Mouse (Mus musculus) heart, postnatal 0 days (tissue): Measurements from ENCODE around the gene Gm17545. TPM values are rescaled to one million over a fixed set of nuclear protein-coding genes. Genes with fewer than 3 reads are reported as not detected.

Experiments
- ATAC-seq: fragments of 200-750 bp; cut with Nextera tagmentation; 2 replicates; pipeline ENCODE4 v1.8.0; 2017; ENCODE audit warnings: low read depth, moderate number of reproducible peaks, moderate library complexity; ENCODE audit not compliant: insufficient read depth
- DNase-seq: peaks from one replicate; pipeline ENCODE4 v3.0.0-alpha.2; 2016; ENCODE audit warnings: low spot score
- H3K27ac ChIP-seq: fragments of 300-500 bp; sonication (generic); 2 replicates; pipeline ENCODE4 v1.5.1; 2014; ENCODE audit warnings: low read depth, mild to moderate bottlenecking
- H3K27me3 ChIP-seq: fragments of 300-500 bp; sonication (generic); 2 replicates; pipeline ENCODE4 v1.6.1; 2014; ENCODE audit warnings: low read length, mixed read lengths; ENCODE audit not compliant: control insufficient read depth, insufficient read depth
- H3K36me3 ChIP-seq: fragments of 300-500 bp; sonication (generic); replicated peaks from 2 replicates; pipeline ENCODE4 v1.6.1; 2014; ENCODE audit warnings: low read length, mixed read lengths; ENCODE audit not compliant: control insufficient read depth, insufficient read depth
- H3K4me1 ChIP-seq: fragments of 300-500 bp; sonication (generic); 2 replicates; pipeline ENCODE4 v1.6.1; 2014; ENCODE audit warnings: antibody characterized with exemption; ENCODE audit not compliant: control insufficient read depth, insufficient read depth
- H3K4me2 ChIP-seq: fragments of 300-500 bp; sonication (generic); 2 replicates; pipeline ENCODE4 v1.6.1; 2014; ENCODE audit warnings: low read depth, mild to moderate bottlenecking, low read length, moderate library complexity
- H3K4me3 ChIP-seq: fragments of 300-500 bp; sonication (generic); 2 replicates; pipeline ENCODE4 v1.5.1; 2014; ENCODE audit warnings: low read depth, low read length
- H3K9ac ChIP-seq: fragments of 300-500 bp; sonication (generic); replicated peaks from 2 replicates; pipeline ENCODE4 v1.6.1; 2014; ENCODE audit warnings: low read depth, low read length, mixed read lengths
- H3K9me3 ChIP-seq: fragments of 300-500 bp; sonication (generic); replicated peaks from 2 replicates; pipeline ENCODE4 v1.6.1; 2016; ENCODE audit warnings: low read length; ENCODE audit not compliant: control insufficient read depth
- CTCF ChIP-seq: IDR thresholded peaks from 2 replicates; pipeline ENCODE4 v1.5.1; 2016; ENCODE audit warnings: antibody characterized with exemption, control low read depth, low read depth
- EP300 ChIP-seq: IDR thresholded peaks from 2 replicates; pipeline ENCODE4 v1.6.1; 2016; ENCODE audit warnings: antibody characterized with exemption, low read depth
- WGBS: fragments of 180-500 bp; shearing (Covaris S2); extraction: QIAGEN DNeasy Blood & Tissue Kit; methylation state at CpG from one replicate; pipeline ENCODE4 v1.1.7; 2014; 5-methylcytosine and 5-hydroxymethylcytosine counted together
- polyA plus RNA-seq: library from polyadenylated mRNA; unstranded; fragments of >200 nt; fragmentation: Nextera tagmentation; extraction: Ambion mirVana; gene quantifications from 2 replicates; pipeline ENCODE4 v1.2.1, GENCODE M21; 2015
- total RNA-seq: library from RNA; depleted of rRNA; stranded (reverse); fragments of >200 nt; gene quantifications from 2 replicates; pipeline ENCODE4 v1.2.3, GENCODE M21; 2014; ENCODE audit warnings: low replicate concordance

Gene Gm17545
- total and polyA plus RNA-seq, 2 experiments from 2014 or later, result not detected

DNA sequence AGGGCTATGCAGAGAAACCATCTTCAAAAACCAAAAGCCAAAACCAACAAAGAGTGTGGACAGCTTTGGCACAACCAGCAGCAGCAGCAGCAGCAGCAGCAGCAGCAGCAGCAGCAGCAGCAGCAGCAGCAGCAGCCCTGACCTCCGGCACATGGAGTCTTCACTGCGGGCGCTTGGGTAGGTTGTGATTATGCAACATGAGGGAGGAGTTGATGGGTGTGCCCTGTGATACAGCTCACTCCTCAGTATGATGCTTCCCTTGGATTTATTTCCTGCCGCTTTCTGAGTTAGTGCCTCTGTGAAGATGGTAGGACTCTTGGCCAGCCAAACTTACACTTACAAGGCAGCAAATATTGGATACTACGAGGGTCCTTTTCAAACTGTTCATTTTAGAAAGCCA lies 6.9 kb upstream of the Gm17545 start:
- no peaks in the 10 kb centered on the region for H3K27me3 ChIP-seq
- H3K4me1 ChIP-seq, result no peaks in the 10 kb centered on the region
- no peak overlapping the region for H3K4me3 ChIP-seq
- no peak overlapping the region for H3K4me2 ChIP-seq
- no peak overlapping the region for H3K9ac ChIP-seq
- no peak for ATAC-seq
- H3K36me3 ChIP-seq, result peaks cover 49% of the 10 kb centered on the region
- DNase-seq, result no peak
- WGBS, result 81% methylated on average over 5 of the region's 5 CpGs
- no peak overlapping the region for H3K27ac ChIP-seq
- no peaks in the 10 kb centered on the region for H3K9me3 ChIP-seq
- TF ChIP-seq EP300, result no peak
- no peak for TF ChIP-seq CTCF

DNA sequence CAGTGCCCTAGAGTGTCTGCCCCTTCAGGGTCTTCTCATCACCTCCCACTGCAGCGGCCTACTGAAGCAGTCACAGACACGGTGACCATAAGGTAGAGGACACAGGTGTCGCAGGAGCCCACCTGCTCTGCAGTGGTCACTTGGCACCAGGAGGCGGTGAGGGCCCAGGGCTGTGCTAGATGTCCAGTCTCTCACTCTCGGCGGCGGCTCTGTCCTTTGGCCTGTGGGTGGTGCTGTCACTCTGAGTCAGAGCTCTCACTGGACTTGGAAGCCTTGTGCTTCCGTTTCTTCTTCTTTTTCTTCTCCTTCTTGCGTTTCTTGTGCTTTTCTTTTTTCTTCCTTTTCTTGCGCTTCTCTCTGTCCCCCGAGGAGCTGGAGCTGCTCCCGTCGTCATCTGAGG lies 5.7 kb upstream of the Gm17545 start:
- no peak overlapping the region for H3K4me3 ChIP-seq
- 87% methylated on average over 13 of the region's 13 CpGs for WGBS
- no peaks in the 10 kb centered on the region for H3K9me3 ChIP-seq
- ATAC-seq, result no peak
- TF ChIP-seq EP300, result no peak
- TF ChIP-seq CTCF, result no peak
- H3K27me3 ChIP-seq, result no peaks in the 10 kb centered on the region
- no peak overlapping the region for H3K4me2 ChIP-seq
- no peak overlapping the region for H3K9ac ChIP-seq
- peaks cover 61% of the 10 kb centered on the region for H3K36me3 ChIP-seq
- no peaks in the 10 kb centered on the region for H3K4me1 ChIP-seq
- no peak for DNase-seq
- H3K27ac ChIP-seq, result no peak overlapping the region

DNA sequence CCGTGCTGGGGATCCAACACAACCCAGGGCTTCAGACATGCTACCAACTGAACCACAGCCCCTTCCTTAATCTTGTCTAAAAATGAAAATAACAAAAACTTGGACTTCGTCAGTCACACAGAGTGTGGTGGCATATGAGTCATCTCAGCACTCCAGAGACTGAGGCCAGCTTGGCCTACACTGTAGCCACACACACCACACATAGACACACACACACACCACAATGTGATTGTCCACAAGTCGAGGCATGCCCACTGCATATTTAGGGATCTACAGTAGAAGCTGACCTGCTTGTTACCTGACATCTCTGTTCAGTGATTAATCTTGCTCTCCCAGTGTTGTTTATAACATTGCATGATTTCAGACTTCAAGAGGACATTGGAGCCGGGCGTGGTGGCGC lies 4.9 kb upstream of the Gm17545 start:
- H3K4me3 ChIP-seq, result no peak overlapping the region
- no peaks in the 10 kb centered on the region for H3K9me3 ChIP-seq
- ATAC-seq (no peak), DNase-seq (no peak)
- no peak overlapping the region for H3K27ac ChIP-seq
- no peak overlapping the region for H3K9ac ChIP-seq
- TF ChIP-seq EP300 (no peak), CTCF (no peak)
- H3K4me1 ChIP-seq, result no peaks in the 10 kb centered on the region
- H3K36me3 ChIP-seq, result peaks cover 68% of the 10 kb centered on the region
- H3K27me3 ChIP-seq, result no peaks in the 10 kb centered on the region
- H3K4me2 ChIP-seq, result no peak overlapping the region
- WGBS, result 88% methylated on average over 6 of the region's 6 CpGs

DNA sequence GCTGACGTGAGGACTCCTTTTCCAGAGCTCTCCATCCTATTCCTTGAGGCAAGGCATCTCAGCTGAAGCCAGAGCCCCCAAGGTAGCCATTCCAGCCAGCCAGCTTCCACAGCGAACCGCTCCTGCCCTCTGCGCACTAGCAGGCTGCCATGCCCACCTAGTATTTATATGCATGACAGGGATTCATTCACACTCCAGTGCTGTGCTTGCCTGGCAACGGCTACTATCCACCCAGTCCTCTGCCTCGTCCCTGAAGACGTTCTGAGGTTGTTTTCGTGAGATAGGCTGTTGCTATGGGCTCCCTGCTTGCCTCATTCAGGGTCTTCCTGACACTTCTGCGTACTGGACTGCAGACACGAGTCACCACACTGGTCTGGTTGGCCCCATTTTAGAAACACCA lies 1.4 kb upstream of the Gm17545 start:
- no peaks in the 10 kb centered on the region for H3K27me3 ChIP-seq
- H3K4me3 ChIP-seq, result no peak overlapping the region
- H3K27ac ChIP-seq, result no peak overlapping the region

DNA sequence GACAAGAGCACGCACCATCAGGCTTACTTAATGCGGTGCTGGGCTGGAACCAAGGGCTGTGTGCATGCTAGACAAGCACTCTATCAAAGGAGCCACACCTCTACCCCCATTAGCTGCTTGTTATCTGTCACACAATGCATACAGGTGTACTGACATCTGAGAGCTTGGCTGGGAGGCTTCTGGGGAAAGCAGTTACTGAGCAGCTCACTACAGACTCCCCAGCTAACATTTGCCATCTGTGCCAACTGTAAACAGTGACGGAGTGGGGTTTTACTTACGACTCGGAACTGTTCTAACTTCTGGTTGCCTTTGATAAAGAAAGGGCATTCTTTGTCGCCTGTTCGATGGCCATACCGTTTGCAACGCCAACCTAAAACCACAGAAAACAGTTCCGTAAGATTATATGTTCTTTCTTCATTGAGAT lies 577 bp upstream of the Gm17545 start:
- no peak for DNase-seq
- Histone ChIP-seq H3K36me3 (peaks cover 89% of the 10 kb centered on the region), H3K9ac (no peak overlapping the region), H3K4me3 (no peak overlapping the region), H3K9me3 (no peaks in the 10 kb centered on the region), H3K27me3 (no peaks in the 10 kb centered on the region), H3K4me1 (no peaks in the 10 kb centered on the region), H3K27ac (no peak overlapping the region), H3K4me2 (no peak overlapping the region)
- ATAC-seq, result no peak
- TF ChIP-seq EP300 (no peak), CTCF (no peak)
- 92% methylated on average over 10 of the region's 10 CpGs for WGBS

More for the DNA sequence above, 1.4 kb upstream of the Gm17545 start:
- H3K4me1 ChIP-seq, result no peaks in the 10 kb centered on the region
- H3K9me3 ChIP-seq, result no peaks in the 10 kb centered on the region
- H3K36me3 ChIP-seq, result peaks cover 94% of the 10 kb centered on the region
- H3K9ac ChIP-seq, result no peak overlapping the region
- no peak for DNase-seq
- ATAC-seq, result no peak
- 68% methylated on average over 10 of the region's 10 CpGs for WGBS
- TF ChIP-seq EP300 (no peak), CTCF (no peak)
- no peak overlapping the region for H3K4me2 ChIP-seq

DNA sequence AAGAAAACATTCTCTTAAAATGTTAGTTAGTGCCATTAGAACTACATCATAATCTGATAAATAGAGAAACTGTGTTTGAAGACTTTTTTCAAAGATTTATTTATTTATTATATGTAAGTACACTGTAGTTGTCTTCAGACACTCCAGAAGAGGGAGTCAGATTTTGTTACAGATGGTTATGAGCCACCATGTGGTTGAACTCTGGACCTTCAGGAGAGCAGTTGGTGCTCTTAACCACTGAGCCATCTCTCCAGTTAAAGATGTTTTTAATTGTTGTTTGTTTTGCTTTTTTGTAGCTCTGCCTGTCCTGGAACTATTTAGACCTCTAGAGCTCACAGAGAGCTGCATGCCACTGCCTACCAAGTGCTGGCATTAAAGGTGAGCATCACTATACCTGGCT lies 951 bp downstream of the Gm17545 start:
- Histone ChIP-seq H3K4me3 (no peak overlapping the region), H3K4me1 (no peaks in the 10 kb centered on the region), H3K4me2 (no peak overlapping the region), H3K27ac (no peak overlapping the region), H3K9me3 (no peaks in the 10 kb centered on the region), H3K36me3 (peaks cover 80% of the 10 kb centered on the region), H3K9ac (no peak overlapping the region), H3K27me3 (no peaks in the 10 kb centered on the region)
- ATAC-seq (no peak), DNase-seq (no peak)
- TF ChIP-seq EP300, result no peak
- TF ChIP-seq CTCF, result no peak
